Mouse (Mus musculus): ENCODE results near the gene P2rx7. TPM values are rescaled to one million over a fixed set of nuclear protein-coding genes. Genes with fewer than 3 reads are reported as not detected.

P2rx7 gene
- polyA plus RNA-seq, 1 experiment from 2014 or later = 2.1 TPM

GRCm38 (mm10) chr5:122700837-122701212 is 57.1 kb downstream of the P2rx7 start:
- H3K9me3 ChIP-seq (ENCODE audit: low read length) = no peaks in the 10 kb centered on the region
- DNase-seq (no peak), ATAC-seq (peak; percentile 56)
- WGBS (ENCODE audit: insufficient replicate concordance) = 20% methylated on average over 5 of the region's 5 CpGs
- H3K4me1 ChIP-seq (ENCODE audit: insufficient read depth) = peaks cover 33% of the 10 kb centered on the region
- H3K4me2 ChIP-seq (ENCODE audit: low read depth, low read length) = peak overlapping the region; percentile 42
- TF ChIP-seq CTCF (IDR thresholded peaks at IDR 0.05; ENCODE audit: low read depth) (no peak), EP300 (IDR thresholded peaks at IDR 0.05; ENCODE audit: low read depth) (peak; percentile 42; the same call in 1 of the 2 replicates)
- no peaks in the 10 kb centered on the region for H3K36me3 ChIP-seq (replicated peaks; ENCODE audit: insufficient read depth, low read length)
- H3K4me3 ChIP-seq (ENCODE audit: low read depth, low read length) = no peak overlapping the region
- no peak overlapping the region for H3K9ac ChIP-seq (replicated peaks)
- peak overlapping the region; percentile 2; the same call in 1 of the 2 replicates for H3K27ac ChIP-seq (ENCODE audit: low read depth)
- H3K27me3 ChIP-seq (ENCODE audit: insufficient read depth, low read length) = no peaks in the 10 kb centered on the region

GRCm38 (mm10) chr5:122702156-122702555 is 58.4 kb downstream of the P2rx7 start:
- Histone ChIP-seq H3K4me1 (ENCODE audit: insufficient read depth) (peaks cover 33% of the 10 kb centered on the region), H3K9me3 (ENCODE audit: low read length) (no peaks in the 10 kb centered on the region), H3K36me3 (replicated peaks; ENCODE audit: insufficient read depth, low read length) (no peaks in the 10 kb centered on the region), H3K27me3 (ENCODE audit: insufficient read depth, low read length) (no peaks in the 10 kb centered on the region), H3K4me2 (ENCODE audit: low read depth, low read length) (no peak overlapping the region), H3K27ac (ENCODE audit: low read depth) (no peak overlapping the region), H3K4me3 (ENCODE audit: low read depth, low read length) (no peak overlapping the region), H3K9ac (replicated peaks) (no peak overlapping the region)
- 77% methylated on average over 6 of the region's 6 CpGs for WGBS (ENCODE audit: insufficient replicate concordance)
- DNase-seq (no peak), ATAC-seq (no peak)
- no peak for TF ChIP-seq CTCF (IDR thresholded peaks at IDR 0.05; ENCODE audit: low read depth)
- TF ChIP-seq EP300 (IDR thresholded peaks at IDR 0.05; ENCODE audit: low read depth) = no peak

- 72% methylated on average over 2 of the region's 2 CpGs for WGBS (ENCODE audit: insufficient replicate concordance)
- H3K4me1 ChIP-seq (ENCODE audit: insufficient read depth) = peaks cover 32% of the 10 kb centered on the region
- H3K9ac ChIP-seq (replicated peaks) = no peak overlapping the region
- no peaks in the 10 kb centered on the region for H3K9me3 ChIP-seq (ENCODE audit: low read length)
- TF ChIP-seq CTCF (IDR thresholded peaks at IDR 0.05; ENCODE audit: low read depth) (no peak), EP300 (IDR thresholded peaks at IDR 0.05; ENCODE audit: low read depth) (peak; percentile 25; the same call in 1 of the 2 replicates)
- DNase-seq = no peak
- H3K36me3 ChIP-seq (replicated peaks; ENCODE audit: insufficient read depth, low read length) = no peaks in the 10 kb centered on the region
- ATAC-seq = no peak
- H3K4me3 ChIP-seq (ENCODE audit: low read depth, low read length) = no peak overlapping the region
- H3K27ac ChIP-seq (ENCODE audit: low read depth) = no peak overlapping the region
- no peaks in the 10 kb centered on the region for H3K27me3 ChIP-seq (ENCODE audit: insufficient read depth, low read length)
- no peak overlapping the region for H3K4me2 ChIP-seq (ENCODE audit: low read depth, low read length)
Measured at GRCm38 (mm10) chr5:122703574-122703973, 59.9 kb downstream of the P2rx7 start.

- Histone ChIP-seq H3K4me2 (ENCODE audit: low read depth, low read length) (no peak overlapping the region), H3K36me3 (replicated peaks; ENCODE audit: insufficient read depth, low read length) (no peaks in the 10 kb centered on the region), H3K27me3 (ENCODE audit: insufficient read depth, low read length) (no peaks in the 10 kb centered on the region), H3K27ac (ENCODE audit: low read depth) (no peak overlapping the region), H3K9me3 (ENCODE audit: low read length) (no peaks in the 10 kb centered on the region), H3K4me3 (ENCODE audit: low read depth, low read length) (no peak overlapping the region), H3K9ac (replicated peaks) (no peak overlapping the region), H3K4me1 (ENCODE audit: insufficient read depth) (peaks cover 32% of the 10 kb centered on the region)
- no peak for TF ChIP-seq EP300 (IDR thresholded peaks at IDR 0.05; ENCODE audit: low read depth)
- no peak for TF ChIP-seq CTCF (IDR thresholded peaks at IDR 0.05; ENCODE audit: low read depth)
- no peak for DNase-seq
- no peak for ATAC-seq
- WGBS (ENCODE audit: insufficient replicate concordance) = 60% methylated on average over 4 of the region's 4 CpGs
Measured at GRCm38 (mm10) chr5:122704571-122704970, 60.9 kb downstream of the P2rx7 start.

- TF ChIP-seq EP300 (IDR thresholded peaks at IDR 0.05; ENCODE audit: low read depth) (no peak), CTCF (IDR thresholded peaks at IDR 0.05; ENCODE audit: low read depth) (no peak)
- Histone ChIP-seq H3K4me1 (ENCODE audit: insufficient read depth) (peaks cover 32% of the 10 kb centered on the region), H3K27me3 (ENCODE audit: insufficient read depth, low read length) (no peaks in the 10 kb centered on the region), H3K4me3 (ENCODE audit: low read depth, low read length) (no peak overlapping the region), H3K36me3 (replicated peaks; ENCODE audit: insufficient read depth, low read length) (no peaks in the 10 kb centered on the region), H3K9ac (replicated peaks) (no peak overlapping the region), H3K9me3 (ENCODE audit: low read length) (no peaks in the 10 kb centered on the region), H3K4me2 (ENCODE audit: low read depth, low read length) (no peak overlapping the region), H3K27ac (ENCODE audit: low read depth) (no peak overlapping the region)
- no peak for ATAC-seq
- 72% methylated on average over 3 of the region's 3 CpGs for WGBS (ENCODE audit: insufficient replicate concordance)
- DNase-seq = no peak
Measured at GRCm38 (mm10) chr5:122705174-122705573, 61.5 kb downstream of the P2rx7 start.

- Histone ChIP-seq H3K27me3 (ENCODE audit: insufficient read depth, low read length) (no peaks in the 10 kb centered on the region), H3K9me3 (ENCODE audit: low read length) (no peaks in the 10 kb centered on the region), H3K4me1 (ENCODE audit: insufficient read depth) (peaks cover 24% of the 10 kb centered on the region), H3K9ac (replicated peaks) (peak overlapping the region; percentile 84), H3K4me2 (ENCODE audit: low read depth, low read length) (peak overlapping the region; percentile 97), H3K36me3 (replicated peaks; ENCODE audit: insufficient read depth, low read length) (no peaks in the 10 kb centered on the region), H3K27ac (ENCODE audit: low read depth) (peak overlapping the region; percentile 93), H3K4me3 (ENCODE audit: low read depth, low read length) (peak overlapping the region; percentile 78)
- DNase-seq = no peak
- ATAC-seq = no peak
- TF ChIP-seq CTCF (IDR thresholded peaks at IDR 0.05; ENCODE audit: low read depth) (no peak), EP300 (IDR thresholded peaks at IDR 0.05; ENCODE audit: low read depth) (no peak)
- WGBS (ENCODE audit: insufficient replicate concordance) = 35% methylated on average over 5 of the region's 5 CpGs
Measured at GRCm38 (mm10) chr5:122706917-122707275, 63.2 kb downstream of the P2rx7 start.
